Mouse (Mus musculus): ENCODE measurements around the gene Map4k2. TPM values are rescaled to one million over a fixed set of nuclear protein-coding genes. Genes with fewer than 3 reads are reported as not detected.
A peak's percentile ranks its signal among the peaks of the same experiment; 100 is the strongest.

Gene Map4k2
- polyA plus RNA-seq, 1 experiment from 2014 or later = 21.8 TPM

- no peak overlapping the region for H3K4me2 ChIP-seq
- H3K4me1 ChIP-seq (replicated peaks) = no peaks in the 10 kb centered on the region
- WGBS = 88% methylated on average over 2 of the region's 2 CpGs
- H3K4me3 ChIP-seq = no peak overlapping the region
- no peaks in the 10 kb centered on the region for H3K9me3 ChIP-seq
- H3K27me3 ChIP-seq = no peaks in the 10 kb centered on the region
- H3K9ac ChIP-seq = no peak overlapping the region
- H3K36me3 ChIP-seq = peaks cover 16% of the 10 kb centered on the region; the same call in 1 of the 2 replicates
- no peak for ATAC-seq (ENCODE audit: low FRiP score, low read depth)
- H3K27ac ChIP-seq (replicated peaks) = no peak overlapping the region
Measured at GRCm38 (mm10) chr19:6352107-6352505, 11.2 kb downstream of the Map4k2 start.

GRCm38 (mm10) chr19:6354030-6354429, 13.1 kb downstream of the Map4k2 start:
- Histone ChIP-seq H3K27ac (replicated peaks) (no peak overlapping the region), H3K9me3 (no peaks in the 10 kb centered on the region), H3K27me3 (no peaks in the 10 kb centered on the region), H3K36me3 (peaks cover 10% of the 10 kb centered on the region; the same call in 1 of the 2 replicates), H3K4me3 (no peak overlapping the region), H3K4me2 (no peak overlapping the region), H3K9ac (no peak overlapping the region), H3K4me1 (replicated peaks) (no peaks in the 10 kb centered on the region)
- ATAC-seq (ENCODE audit: low FRiP score, low read depth) = no peak
- 76% methylated on average over 7 of the region's 7 CpGs for WGBS

- no peak overlapping the region for H3K27ac ChIP-seq (replicated peaks)
- no peaks in the 10 kb centered on the region for H3K9me3 ChIP-seq
- H3K4me2 ChIP-seq = no peak overlapping the region
- peaks cover 9% of the 10 kb centered on the region for H3K36me3 ChIP-seq
- peaks cover 27% of the 10 kb centered on the region for H3K4me1 ChIP-seq (replicated peaks)
- H3K4me3 ChIP-seq = no peak overlapping the region
- no peak for ATAC-seq (ENCODE audit: low FRiP score, low read depth)
- WGBS = 96% methylated on average over 3 of the region's 3 CpGs
- no peaks in the 10 kb centered on the region for H3K27me3 ChIP-seq
- no peak overlapping the region for H3K9ac ChIP-seq
Measured at GRCm38 (mm10) chr19:6361291-6361690, 20.4 kb downstream of the Map4k2 start.

- Histone ChIP-seq H3K27ac (replicated peaks) (peak overlapping the region; percentile 96), H3K9me3 (no peaks in the 10 kb centered on the region), H3K4me1 (replicated peaks) (peaks cover 39% of the 10 kb centered on the region), H3K27me3 (no peaks in the 10 kb centered on the region), H3K4me3 (peak overlapping the region; percentile 86), H3K36me3 (peaks cover 26% of the 10 kb centered on the region), H3K9ac (peak overlapping the region; percentile 39; the same call in 1 of the 2 replicates), H3K4me2 (peak overlapping the region; percentile 84)
- ATAC-seq (ENCODE audit: low FRiP score, low read depth) = no peak
- WGBS = under 1% methylated on average over 11 of the region's 11 CpGs
Measured at GRCm38 (mm10) chr19:6363091-6363410, 22.1 kb downstream of the Map4k2 start.

GRCm38 (mm10) chr19:6363411-6364240, 22.7 kb downstream of the Map4k2 start, which contains the start of gene Sf1:
Gene Sf1, plus strand, starts transcription at chr19:6363690.
- Histone ChIP-seq H3K4me2 (peak within 1 kb of the TSS; percentile 84), H3K36me3 (peaks cover 32% of the 10 kb centered on the region)
- under 1% methylated on average over 80 of the region's 85 CpGs for WGBS

GRCm38 (mm10) chr19:6364317-6364725, 23.4 kb downstream of the Map4k2 start:
- no peak for ATAC-seq (ENCODE audit: low FRiP score, low read depth)
- Histone ChIP-seq H3K9me3 (no peaks in the 10 kb centered on the region), H3K27ac (replicated peaks) (peak overlapping the region; percentile 96), H3K27me3 (no peaks in the 10 kb centered on the region), H3K4me1 (replicated peaks) (peaks cover 39% of the 10 kb centered on the region), H3K9ac (peak overlapping the region; percentile 93), H3K4me3 (peak overlapping the region; percentile 86), H3K36me3 (peaks cover 38% of the 10 kb centered on the region), H3K4me2 (peak overlapping the region; percentile 84)
- under 1% methylated on average over 55 of the region's 55 CpGs for WGBS

More at GRCm38 (mm10) chr19:6363411-6364240, 22.7 kb downstream of the Map4k2 start, which contains the start of gene Sf1:
- Histone ChIP-seq H3K27ac (replicated peaks) (peak within 1 kb of the TSS; percentile 96), H3K4me3 (peak within 1 kb of the TSS; percentile 86), H3K9me3 (no peaks in the 10 kb centered on the region), H3K27me3 (no peaks in the 10 kb centered on the region), H3K4me1 (replicated peaks) (peaks cover 39% of the 10 kb centered on the region), H3K9ac (peak within 1 kb of the TSS; percentile 93)
- ATAC-seq (ENCODE audit: low FRiP score, low read depth) = peak; percentile 99

GRCm38 (mm10) chr19:6364842-6365241, 23.9 kb downstream of the Map4k2 start:
- no peaks in the 10 kb centered on the region for H3K27me3 ChIP-seq
- H3K36me3 ChIP-seq = peaks cover 43% of the 10 kb centered on the region
- 0 out of 2 replicates have a peak overlapping the region, but pooled peaks have one; percentile 96 for H3K27ac ChIP-seq (replicated peaks)
- H3K9ac ChIP-seq = peak overlapping the region; percentile 93
- WGBS = 2% methylated on average over 2 of the region's 2 CpGs
- H3K4me3 ChIP-seq = peak overlapping the region; percentile 86
- H3K4me1 ChIP-seq (replicated peaks) = peaks cover 39% of the 10 kb centered on the region
- ATAC-seq (ENCODE audit: low FRiP score, low read depth) = no peak
- H3K9me3 ChIP-seq = no peaks in the 10 kb centered on the region
- H3K4me2 ChIP-seq = peak overlapping the region; percentile 84

- H3K4me1 ChIP-seq (replicated peaks) = peaks cover 22% of the 10 kb centered on the region
- H3K9me3 ChIP-seq = no peaks in the 10 kb centered on the region
- no peak for ATAC-seq (ENCODE audit: low FRiP score, low read depth)
- no peak overlapping the region for H3K4me3 ChIP-seq
- 96% methylated on average over 2 of the region's 2 CpGs for WGBS
- no peak overlapping the region for H3K27ac ChIP-seq (replicated peaks)
- H3K9ac ChIP-seq = no peak overlapping the region
- H3K36me3 ChIP-seq = peaks cover 95% of the 10 kb centered on the region
- H3K4me2 ChIP-seq = no peak overlapping the region
- H3K27me3 ChIP-seq = no peaks in the 10 kb centered on the region
Measured at GRCm38 (mm10) chr19:6370175-6370574, 29.2 kb downstream of the Map4k2 start.

GRCm38 (mm10) chr19:6372433-6372832, 31.5 kb downstream of the Map4k2 start:
- H3K36me3 ChIP-seq = peaks cover 96% of the 10 kb centered on the region
- no peak overlapping the region for H3K4me2 ChIP-seq
- ATAC-seq (ENCODE audit: low FRiP score, low read depth) = no peak
- no peaks in the 10 kb centered on the region for H3K27me3 ChIP-seq
- no peak overlapping the region for H3K4me3 ChIP-seq
- WGBS = 91% methylated on average over 3 of the region's 3 CpGs
- no peak overlapping the region for H3K9ac ChIP-seq
- H3K27ac ChIP-seq (replicated peaks) = no peak overlapping the region
- peaks cover 5% of the 10 kb centered on the region for H3K4me1 ChIP-seq (replicated peaks)
- no peaks in the 10 kb centered on the region for H3K9me3 ChIP-seq

- 61% methylated on average over 12 of the region's 12 CpGs for WGBS
- Histone ChIP-seq H3K4me3 (no peak overlapping the region), H3K9me3 (no peaks in the 10 kb centered on the region), H3K36me3 (peaks cover 89% of the 10 kb centered on the region), H3K4me2 (no peak overlapping the region), H3K9ac (no peak overlapping the region), H3K27me3 (no peaks in the 10 kb centered on the region), H3K27ac (replicated peaks) (no peak overlapping the region), H3K4me1 (replicated peaks) (0 out of 2 replicates have a peak, but pooled peaks cover 6% of the 10 kb centered on the region)
- ATAC-seq (ENCODE audit: low FRiP score, low read depth) = 0 out of 2 replicates have a peak, but pooled peaks have one; percentile 32
Measured at GRCm38 (mm10) chr19:6373539-6374400, 32.8 kb downstream of the Map4k2 start.

GRCm38 (mm10) chr19:6374571-6374970, 33.6 kb downstream of the Map4k2 start:
- no peaks in the 10 kb centered on the region for H3K9me3 ChIP-seq
- no peak overlapping the region for H3K4me2 ChIP-seq
- H3K36me3 ChIP-seq = peaks cover 84% of the 10 kb centered on the region
- WGBS = 95% methylated on average over 10 of the region's 10 CpGs
- H3K4me3 ChIP-seq = no peak overlapping the region
- H3K27me3 ChIP-seq = no peaks in the 10 kb centered on the region
- no peak overlapping the region for H3K27ac ChIP-seq (replicated peaks)
- no peak overlapping the region for H3K9ac ChIP-seq
- 0 out of 2 replicates have a peak, but pooled peaks cover 6% of the 10 kb centered on the region for H3K4me1 ChIP-seq (replicated peaks)
- no peak for ATAC-seq (ENCODE audit: low FRiP score, low read depth)
